Mouse (Mus musculus): ENCODE data around the gene D10Wsu102e. TPM values are rescaled to one million over a fixed set of nuclear protein-coding genes. Genes with fewer than 3 reads are reported as not detected.
"Not testable (repeated sequence)": the region's sequence is repeated elsewhere in the genome, so short reads cannot be mapped to it uniquely, and the experiment has no call there.

D10Wsu102e gene
- polyA plus RNA-seq, 1 experiment, result 0.01 TPM

GRCm38 (mm10) chr10:83397336-83397735 lies 37.3 kb downstream of the D10Wsu102e start:
- H3K4me3 ChIP-seq (replicated peaks), result no peak overlapping the region
- TF ChIP-seq GATA1 (IDR thresholded peaks at IDR 0.05; ENCODE audit: low read length) (no peak), TAL1 (IDR thresholded peaks at IDR 0.05; ENCODE audit: low read length) (no peak)
- no peaks in the 10 kb centered on the region for H3K27me3 ChIP-seq (ENCODE audit: control insufficient read depth)
- H3K36me3 ChIP-seq (ENCODE audit: control insufficient read depth), result no peaks in the 10 kb centered on the region
- peaks cover 2% of the 10 kb centered on the region; the same call in 1 of the 2 replicates for H3K9me3 ChIP-seq (ENCODE audit: control insufficient read depth, low read length)
- no peaks in the 10 kb centered on the region for H3K4me1 ChIP-seq (ENCODE audit: control insufficient read depth)

- peaks cover 12% of the 10 kb centered on the region for H3K9me3 ChIP-seq (ENCODE audit: control insufficient read depth, low read length)
- not testable (repeated sequence) for H3K27me3 ChIP-seq (ENCODE audit: control insufficient read depth); H3K4me1 ChIP-seq (ENCODE audit: control insufficient read depth); H3K36me3 ChIP-seq (ENCODE audit: control insufficient read depth); H3K4me3 ChIP-seq (replicated peaks)
These were observed 40.9 kb downstream of the D10Wsu102e start for GRCm38 (mm10) chr10:83400896-83401295.

GRCm38 (mm10) chr10:83405031-83405430 lies 45.0 kb downstream of the D10Wsu102e start:
- H3K27me3 ChIP-seq (ENCODE audit: control insufficient read depth), result no peaks in the 10 kb centered on the region
- no peak overlapping the region for H3K4me3 ChIP-seq (replicated peaks)
- peaks cover 46% of the 10 kb centered on the region for H3K9me3 ChIP-seq (ENCODE audit: control insufficient read depth, low read length)
- TF ChIP-seq GATA1 (IDR thresholded peaks at IDR 0.05; ENCODE audit: low read length) (no peak), TAL1 (IDR thresholded peaks at IDR 0.05; ENCODE audit: low read length) (no peak)
- no peaks in the 10 kb centered on the region for H3K4me1 ChIP-seq (ENCODE audit: control insufficient read depth)
- peaks cover 3% of the 10 kb centered on the region for H3K36me3 ChIP-seq (ENCODE audit: control insufficient read depth)

- Histone ChIP-seq H3K4me3 (replicated peaks) (no peak overlapping the region), H3K9me3 (ENCODE audit: control insufficient read depth, low read length) (peaks cover 49% of the 10 kb centered on the region), H3K36me3 (ENCODE audit: control insufficient read depth) (peaks cover 3% of the 10 kb centered on the region), H3K4me1 (ENCODE audit: control insufficient read depth) (no peaks in the 10 kb centered on the region), H3K27me3 (ENCODE audit: control insufficient read depth) (no peaks in the 10 kb centered on the region)
- TF ChIP-seq GATA1 (IDR thresholded peaks at IDR 0.05; ENCODE audit: low read length) (no peak), TAL1 (IDR thresholded peaks at IDR 0.05; ENCODE audit: low read length) (no peak)
These were observed 45.7 kb downstream of the D10Wsu102e start for GRCm38 (mm10) chr10:83405711-83406110.

- Histone ChIP-seq H3K9me3 (ENCODE audit: control insufficient read depth, low read length) (peaks cover 62% of the 10 kb centered on the region), H3K4me1 (ENCODE audit: control insufficient read depth) (no peaks in the 10 kb centered on the region), H3K27me3 (ENCODE audit: control insufficient read depth) (no peaks in the 10 kb centered on the region), H3K36me3 (ENCODE audit: control insufficient read depth) (peaks cover 3% of the 10 kb centered on the region), H3K4me3 (replicated peaks) (no peak overlapping the region)
- TF ChIP-seq TAL1 (IDR thresholded peaks at IDR 0.05; ENCODE audit: low read length), result no peak
- no peak for TF ChIP-seq GATA1 (IDR thresholded peaks at IDR 0.05; ENCODE audit: low read length)
These were observed 47.1 kb downstream of the D10Wsu102e start for GRCm38 (mm10) chr10:83407141-83407540.

- not testable (repeated sequence) for H3K27me3 ChIP-seq (ENCODE audit: control insufficient read depth); H3K36me3 ChIP-seq (ENCODE audit: control insufficient read depth); H3K4me1 ChIP-seq (ENCODE audit: control insufficient read depth); H3K4me3 ChIP-seq (replicated peaks)
- H3K9me3 ChIP-seq (ENCODE audit: control insufficient read depth, low read length), result peaks cover 41% of the 10 kb centered on the region
These were observed 58.4 kb downstream of the D10Wsu102e start for GRCm38 (mm10) chr10:83418466-83418865.

- Histone ChIP-seq H3K27me3 (ENCODE audit: control insufficient read depth) (no peaks in the 10 kb centered on the region), H3K36me3 (ENCODE audit: control insufficient read depth) (no peaks in the 10 kb centered on the region), H3K4me3 (replicated peaks) (no peak overlapping the region), H3K9me3 (ENCODE audit: control insufficient read depth, low read length) (peaks cover 44% of the 10 kb centered on the region), H3K4me1 (ENCODE audit: control insufficient read depth) (no peaks in the 10 kb centered on the region)
- TF ChIP-seq GATA1 (IDR thresholded peaks at IDR 0.05; ENCODE audit: low read length) (no peak), TAL1 (IDR thresholded peaks at IDR 0.05; ENCODE audit: low read length) (no peak)
These were observed 88.6 kb downstream of the D10Wsu102e start for GRCm38 (mm10) chr10:83448582-83448981.

GRCm38 (mm10) chr10:83457531-83457930 lies 97.5 kb downstream of the D10Wsu102e start:
- TF ChIP-seq TAL1 (IDR thresholded peaks at IDR 0.05; ENCODE audit: low read length) (no peak), GATA1 (IDR thresholded peaks at IDR 0.05; ENCODE audit: low read length) (no peak)
- H3K9me3 ChIP-seq (ENCODE audit: control insufficient read depth, low read length), result peaks cover 36% of the 10 kb centered on the region
- H3K4me3 ChIP-seq (replicated peaks), result no peak overlapping the region
- H3K4me1 ChIP-seq (ENCODE audit: control insufficient read depth), result no peaks in the 10 kb centered on the region
- no peaks in the 10 kb centered on the region for H3K27me3 ChIP-seq (ENCODE audit: control insufficient read depth)
- no peaks in the 10 kb centered on the region for H3K36me3 ChIP-seq (ENCODE audit: control insufficient read depth)

GRCm38 (mm10) chr10:83475226-83475625 lies 115.2 kb downstream of the D10Wsu102e start:
- Histone ChIP-seq H3K9me3 (ENCODE audit: control insufficient read depth, low read length) (peaks cover 36% of the 10 kb centered on the region), H3K4me1 (ENCODE audit: control insufficient read depth) (no peaks in the 10 kb centered on the region), H3K36me3 (ENCODE audit: control insufficient read depth) (no peaks in the 10 kb centered on the region), H3K4me3 (replicated peaks) (no peak overlapping the region), H3K27me3 (ENCODE audit: control insufficient read depth) (no peaks in the 10 kb centered on the region)
- no peak for TF ChIP-seq GATA1 (IDR thresholded peaks at IDR 0.05; ENCODE audit: low read length)
- TF ChIP-seq TAL1 (IDR thresholded peaks at IDR 0.05; ENCODE audit: low read length), result no peak

- TF ChIP-seq TAL1 (IDR thresholded peaks at IDR 0.05; ENCODE audit: low read length), result no peak
- TF ChIP-seq GATA1 (IDR thresholded peaks at IDR 0.05; ENCODE audit: low read length), result no peak
- H3K36me3 ChIP-seq (ENCODE audit: control insufficient read depth), result no peaks in the 10 kb centered on the region
- H3K4me1 ChIP-seq (ENCODE audit: control insufficient read depth), result no peaks in the 10 kb centered on the region
- H3K4me3 ChIP-seq (replicated peaks), result no peak overlapping the region
- H3K27me3 ChIP-seq (ENCODE audit: control insufficient read depth), result no peaks in the 10 kb centered on the region
- peaks cover 37% of the 10 kb centered on the region for H3K9me3 ChIP-seq (ENCODE audit: control insufficient read depth, low read length)
These were observed 117.3 kb downstream of the D10Wsu102e start for GRCm38 (mm10) chr10:83477286-83477685.
